Mouse (Mus musculus) midbrain, embryonic 14.5 days (tissue): ENCODE data around the gene Ccdc114. TPM values are rescaled to one million over a fixed set of nuclear protein-coding genes. Genes with fewer than 3 reads are reported as not detected.
"Not testable (repeated sequence)": the region's sequence is repeated elsewhere in the genome, so short reads cannot be mapped to it uniquely, and the experiment has no call there.

Source experiments
- ATAC-seq: fragments of 200-750 bp; cut with Nextera tagmentation; 2 replicates; pipeline ENCODE4 v1.8.0; 2017; ENCODE audit warnings: moderate number of reproducible peaks, moderate library complexity; ENCODE audit not compliant: low FRiP score, low TSS enrichment
- DNase-seq: peaks from one replicate; pipeline ENCODE4 v3.0.0-alpha.2; 2015
- H3K27ac ChIP-seq: fragments of 300-500 bp; sonication (generic); replicated peaks from 2 replicates; pipeline ENCODE4 v1.5.1; 2014; ENCODE audit warnings: mild to moderate bottlenecking, low read depth, low read length, moderate library complexity
- H3K27me3 ChIP-seq: fragments of 300-500 bp; sonication (generic); 2 replicates; pipeline ENCODE4 v1.6.1; 2014; ENCODE audit warnings: low read length, control low read depth, mixed read lengths; ENCODE audit not compliant: control insufficient read depth, insufficient read depth
- H3K36me3 ChIP-seq: fragments of 300-500 bp; sonication (generic); 2 replicates; pipeline ENCODE4 v1.6.1; 2014; ENCODE audit warnings: low read length, control low read depth; ENCODE audit not compliant: control insufficient read depth, insufficient read depth
- H3K4me1 ChIP-seq: fragments of 300-500 bp; sonication (generic); 2 replicates; pipeline ENCODE4 v1.6.1; 2014; ENCODE audit warnings: mild to moderate bottlenecking, antibody characterized with exemption, low read length, control low read depth; ENCODE audit not compliant: control insufficient read depth, insufficient read depth
- H3K4me2 ChIP-seq: fragments of 300-500 bp; sonication (generic); 2 replicates; pipeline ENCODE4 v1.6.1; 2014; ENCODE audit warnings: mild to moderate bottlenecking, low read length, moderate library complexity
- H3K4me3 ChIP-seq: fragments of 300-500 bp; sonication (generic); replicated peaks from 2 replicates; pipeline ENCODE4 v1.5.1; 2014; ENCODE audit warnings: low read depth, low read length
- H3K9ac ChIP-seq: fragments of 300-500 bp; sonication (generic); replicated peaks from 2 replicates; pipeline ENCODE4 v1.6.1; 2014; ENCODE audit warnings: mild to moderate bottlenecking, low read length, moderate library complexity
- H3K9me3 ChIP-seq: fragments of 300-500 bp; sonication (generic); 2 replicates; pipeline ENCODE4 v1.6.1; 2016; ENCODE audit warnings: low read length, control low read depth, mixed read lengths; ENCODE audit not compliant: control insufficient read depth
- WGBS: fragments of 180-500 bp; shearing (Covaris S2); extraction: QIAGEN DNeasy Blood & Tissue Kit; methylation state at CpG from one replicate; pipeline ENCODE4 v1.1.7; 2014; 5-methylcytosine and 5-hydroxymethylcytosine counted together
- polyA plus RNA-seq: library from polyadenylated mRNA; unstranded; fragments of >200 nt; fragmentation: Nextera tagmentation; extraction: Ambion mirVana; gene quantifications from 2 replicates; pipeline ENCODE4 v1.2.1, GENCODE M21; 2014

Gene Ccdc114
- polyA plus RNA-seq, 1 experiment from 2014 or later: 3.1 TPM

GRCm38 (mm10) chr7:45941986-45942385 is 18.1 kb downstream of the Ccdc114 start:
- H3K27ac ChIP-seq: no peak overlapping the region
- H3K36me3 ChIP-seq: no peaks in the 10 kb centered on the region
- 93% methylated on average over 9 of the region's 9 CpGs for WGBS
- no peaks in the 10 kb centered on the region for H3K9me3 ChIP-seq
- no peaks in the 10 kb centered on the region for H3K4me1 ChIP-seq
- H3K4me2 ChIP-seq: no peak overlapping the region
- ATAC-seq: no peak
- no peak overlapping the region for H3K9ac ChIP-seq
- no peak for DNase-seq
- H3K27me3 ChIP-seq: no peaks in the 10 kb centered on the region
- no peak overlapping the region for H3K4me3 ChIP-seq

GRCm38 (mm10) chr7:45943280-45943679 is 19.4 kb downstream of the Ccdc114 start:
- H3K9me3 ChIP-seq, H3K4me3 ChIP-seq, H3K4me1 ChIP-seq, H3K27me3 ChIP-seq, H3K27ac ChIP-seq, DNase-seq, H3K4me2 ChIP-seq, ATAC-seq, H3K36me3 ChIP-seq, H3K9ac ChIP-seq: not testable (repeated sequence)
- WGBS: 82% methylated on average over 1 of the region's 1 CpGs

- Histone ChIP-seq H3K27ac (no peak overlapping the region), H3K36me3 (no peaks in the 10 kb centered on the region), H3K4me2 (no peak overlapping the region), H3K9ac (no peak overlapping the region), H3K4me3 (no peak overlapping the region), H3K4me1 (no peaks in the 10 kb centered on the region), H3K27me3 (no peaks in the 10 kb centered on the region), H3K9me3 (no peaks in the 10 kb centered on the region)
- WGBS: 81% methylated on average over 4 of the region's 4 CpGs
- DNase-seq: no peak
- ATAC-seq: no peak
Measured at GRCm38 (mm10) chr7:45949061-45949460, 25.2 kb downstream of the Ccdc114 start.

- WGBS: 70% methylated on average over 4 of the region's 4 CpGs
Measured at GRCm38 (mm10) chr7:45956611-45957010, 32.7 kb downstream of the Ccdc114 start.

GRCm38 (mm10) chr7:45971831-45972723 is 48.2 kb downstream of the Ccdc114 start:
- Histone ChIP-seq H3K4me3 (no peak overlapping the region), H3K27me3 (no peaks in the 10 kb centered on the region), H3K4me1 (no peaks in the 10 kb centered on the region), H3K36me3 (no peaks in the 10 kb centered on the region), H3K9me3 (no peaks in the 10 kb centered on the region), H3K4me2 (no peak overlapping the region), H3K9ac (no peak overlapping the region), H3K27ac (no peak overlapping the region)
- DNase-seq: no peak
- WGBS: 83% methylated on average over 11 of the region's 11 CpGs
- ATAC-seq: no peak

More at GRCm38 (mm10) chr7:45956611-45957010, 32.7 kb downstream of the Ccdc114 start:
- H3K4me3 ChIP-seq: no peak overlapping the region
- H3K4me2 ChIP-seq: no peak overlapping the region
- H3K36me3 ChIP-seq: no peaks in the 10 kb centered on the region
- no peaks in the 10 kb centered on the region for H3K9me3 ChIP-seq
- H3K27ac ChIP-seq: no peak overlapping the region
- no peaks in the 10 kb centered on the region for H3K4me1 ChIP-seq
- no peak for DNase-seq
- no peak overlapping the region for H3K9ac ChIP-seq
- H3K27me3 ChIP-seq: no peaks in the 10 kb centered on the region
- no peak for ATAC-seq

GRCm38 (mm10) chr7:45973271-45973687 is 49.4 kb downstream of the Ccdc114 start:
- H3K36me3 ChIP-seq: no peaks in the 10 kb centered on the region
- no peaks in the 10 kb centered on the region for H3K27me3 ChIP-seq
- 70% methylated on average over 6 of the region's 6 CpGs for WGBS
- DNase-seq (peak; percentile 61), ATAC-seq (no peak; the same call in 1 of the 2 replicates)
- H3K9ac ChIP-seq: no peak overlapping the region
- no peaks in the 10 kb centered on the region for H3K4me1 ChIP-seq
- no peaks in the 10 kb centered on the region for H3K9me3 ChIP-seq
- H3K4me3 ChIP-seq: no peak overlapping the region
- H3K4me2 ChIP-seq: no peak overlapping the region
- peak overlapping the region; percentile 49; the same call in 1 of the 2 replicates for H3K27ac ChIP-seq

- H3K4me1 ChIP-seq: no peaks in the 10 kb centered on the region
- no peaks in the 10 kb centered on the region for H3K9me3 ChIP-seq
- H3K27me3 ChIP-seq: no peaks in the 10 kb centered on the region
- ATAC-seq: no peak
- H3K9ac ChIP-seq: no peak overlapping the region
- no peak for DNase-seq
- H3K4me2 ChIP-seq: no peak overlapping the region
- no peaks in the 10 kb centered on the region for H3K36me3 ChIP-seq
- WGBS: 73% methylated on average over 6 of the region's 6 CpGs
- H3K27ac ChIP-seq: no peak overlapping the region
- H3K4me3 ChIP-seq: no peak overlapping the region
Measured at GRCm38 (mm10) chr7:45974103-45974502, 50.2 kb downstream of the Ccdc114 start.

- H3K4me2 ChIP-seq: no peak overlapping the region
- no peak overlapping the region for H3K27ac ChIP-seq
- no peaks in the 10 kb centered on the region for H3K9me3 ChIP-seq
- ATAC-seq: no peak
- no peaks in the 10 kb centered on the region for H3K4me1 ChIP-seq
- DNase-seq: no peak
- no peaks in the 10 kb centered on the region for H3K27me3 ChIP-seq
- H3K4me3 ChIP-seq: no peak overlapping the region
- 78% methylated on average over 6 of the region's 6 CpGs for WGBS
- no peaks in the 10 kb centered on the region for H3K36me3 ChIP-seq
- H3K9ac ChIP-seq: no peak overlapping the region
Measured at GRCm38 (mm10) chr7:45974512-45974911, 50.6 kb downstream of the Ccdc114 start.

GRCm38 (mm10) chr7:45981612-45982011 is 57.7 kb downstream of the Ccdc114 start:
- ATAC-seq (no peak), DNase-seq (no peak)
- no peak overlapping the region for H3K4me3 ChIP-seq
- no peaks in the 10 kb centered on the region for H3K9me3 ChIP-seq
- no peaks in the 10 kb centered on the region for H3K4me1 ChIP-seq
- 82% methylated on average over 5 of the region's 5 CpGs for WGBS
- H3K36me3 ChIP-seq: no peaks in the 10 kb centered on the region
- no peak overlapping the region for H3K4me2 ChIP-seq
- no peak overlapping the region for H3K27ac ChIP-seq
- no peak overlapping the region for H3K9ac ChIP-seq
- no peaks in the 10 kb centered on the region for H3K27me3 ChIP-seq
